Mouse (Mus musculus) kidney, adult 2 months (tissue): ENCODE data around the gene Mbnl3.

Source experiments
- CTCF ChIP-seq: fragments of 200-500 bp; conservative IDR thresholded peaks from 2 replicates; pipeline ENCODE4 v1.5.1; 2011; ENCODE audit warnings: low read depth, mild to moderate bottlenecking, control low read depth, low read length, moderate library complexity, mixed read lengths; ENCODE audit not compliant: insufficient read depth, insufficient read length
- POLR2A ChIP-seq: fragments of 200-500 bp; IDR thresholded peaks from one replicate; pipeline ENCODE4 v1.6.1; 2011; ENCODE audit warnings: low read depth, low read length, control low read depth

DNA sequence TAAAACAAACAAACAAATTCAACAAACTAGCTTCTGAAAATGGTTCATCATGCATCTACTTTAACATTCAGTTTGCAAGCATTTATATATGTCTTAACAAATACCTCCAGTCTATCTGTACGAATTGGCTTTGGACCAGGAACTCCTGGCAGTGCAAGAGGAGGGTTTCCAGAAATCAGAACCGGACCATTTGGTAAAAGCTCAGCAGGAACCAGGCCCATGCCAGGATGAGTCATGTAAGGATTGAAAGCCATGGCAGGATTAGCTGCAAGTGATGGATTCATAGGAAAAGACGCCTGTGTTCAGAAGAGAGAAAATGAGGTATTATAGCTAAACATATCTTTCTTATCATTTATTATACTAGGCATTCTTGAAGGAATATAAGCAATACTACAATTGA is 75.0 kb downstream of the Mbnl3 start:
- no peak for TF ChIP-seq CTCF
- no peak for TF ChIP-seq POLR2A
